Mouse (Mus musculus): ENCODE results near the gene Ephb2. TPM values are rescaled to one million over a fixed set of nuclear protein-coding genes. Genes with fewer than 3 reads are reported as not detected.

The Ephb2 gene
- polyA plus RNA-seq, 1 experiment from 2014 or later, result 31.0 TPM

GRCm38 (mm10) chr4:136860022-136860421 is 24.2 kb upstream of the Ephb2 start:
- ATAC-seq (replicated peaks), result no peak
- no peak overlapping the region for H3K4me2 ChIP-seq
- H3K27me3 ChIP-seq (replicated peaks), result no peaks in the 10 kb centered on the region
- H3K36me3 ChIP-seq (replicated peaks), result no peaks in the 10 kb centered on the region
- no peak overlapping the region for H3K4me3 ChIP-seq
- H3K27ac ChIP-seq, result no peak overlapping the region
- WGBS, result 86% methylated on average over 7 of the region's 7 CpGs
- peaks cover 33% of the 10 kb centered on the region for H3K4me1 ChIP-seq
- H3K9ac ChIP-seq, result no peak overlapping the region
- no peaks in the 10 kb centered on the region for H3K9me3 ChIP-seq

- H3K9me3 ChIP-seq, result no peaks in the 10 kb centered on the region
- H3K9ac ChIP-seq, result no peak overlapping the region
- no peak for ATAC-seq (replicated peaks)
- 25% methylated on average over 6 of the region's 6 CpGs for WGBS
- H3K27ac ChIP-seq, result no peak overlapping the region
- H3K36me3 ChIP-seq (replicated peaks), result no peaks in the 10 kb centered on the region
- no peaks in the 10 kb centered on the region for H3K27me3 ChIP-seq (replicated peaks)
- H3K4me1 ChIP-seq, result no peaks in the 10 kb centered on the region
- no peak overlapping the region for H3K4me3 ChIP-seq
- no peak overlapping the region for H3K4me2 ChIP-seq
Observed at GRCm38 (mm10) chr4:136855081-136855480, 19.3 kb upstream of the Ephb2 start.

GRCm38 (mm10) chr4:136852989-136853388 is 17.2 kb upstream of the Ephb2 start:
- H3K4me2 ChIP-seq, result no peak overlapping the region
- H3K36me3 ChIP-seq (replicated peaks), result no peaks in the 10 kb centered on the region
- no peaks in the 10 kb centered on the region for H3K4me1 ChIP-seq
- no peak overlapping the region for H3K4me3 ChIP-seq
- H3K9me3 ChIP-seq, result no peaks in the 10 kb centered on the region
- no peak overlapping the region for H3K27ac ChIP-seq
- no peak overlapping the region for H3K9ac ChIP-seq
- no peak for ATAC-seq (replicated peaks)
- 90% methylated on average over 12 of the region's 12 CpGs for WGBS
- no peaks in the 10 kb centered on the region for H3K27me3 ChIP-seq (replicated peaks)

GRCm38 (mm10) chr4:136852119-136852518 is 16.3 kb upstream of the Ephb2 start:
- no peaks in the 10 kb centered on the region for H3K27me3 ChIP-seq (replicated peaks)
- no peak overlapping the region for H3K27ac ChIP-seq
- H3K4me1 ChIP-seq, result peaks cover 3% of the 10 kb centered on the region
- WGBS, result 66% methylated on average over 5 of the region's 5 CpGs
- no peak overlapping the region for H3K4me3 ChIP-seq
- no peak overlapping the region for H3K9ac ChIP-seq
- H3K9me3 ChIP-seq, result no peaks in the 10 kb centered on the region
- no peaks in the 10 kb centered on the region for H3K36me3 ChIP-seq (replicated peaks)
- no peak overlapping the region for H3K4me2 ChIP-seq
- ATAC-seq (replicated peaks), result no peak

GRCm38 (mm10) chr4:136848565-136848964 is 12.8 kb upstream of the Ephb2 start:
- H3K27ac ChIP-seq, result no peak overlapping the region
- 62% methylated on average over 4 of the region's 4 CpGs for WGBS
- no peaks in the 10 kb centered on the region for H3K27me3 ChIP-seq (replicated peaks)

GRCm38 (mm10) chr4:136847166-136847565 is 11.4 kb upstream of the Ephb2 start:
- WGBS, result 52% methylated on average over 6 of the region's 6 CpGs
- Histone ChIP-seq H3K4me1 (peaks cover 14% of the 10 kb centered on the region), H3K4me3 (no peak overlapping the region), H3K36me3 (replicated peaks) (no peaks in the 10 kb centered on the region), H3K9me3 (no peaks in the 10 kb centered on the region), H3K27ac (no peak overlapping the region), H3K4me2 (no peak overlapping the region), H3K27me3 (replicated peaks) (no peaks in the 10 kb centered on the region), H3K9ac (no peak overlapping the region)
- no peak for ATAC-seq (replicated peaks)

More at GRCm38 (mm10) chr4:136848565-136848964, 12.8 kb upstream of the Ephb2 start:
- no peak overlapping the region for H3K4me3 ChIP-seq
- H3K4me2 ChIP-seq, result no peak overlapping the region
- H3K36me3 ChIP-seq (replicated peaks), result no peaks in the 10 kb centered on the region
- H3K9me3 ChIP-seq, result no peaks in the 10 kb centered on the region
- H3K9ac ChIP-seq, result no peak overlapping the region
- H3K4me1 ChIP-seq, result peaks cover 14% of the 10 kb centered on the region
- no peak for ATAC-seq (replicated peaks)

GRCm38 (mm10) chr4:136842802-136843201 is 7.0 kb upstream of the Ephb2 start:
- no peaks in the 10 kb centered on the region for H3K9me3 ChIP-seq

GRCm38 (mm10) chr4:136842033-136842432 is 6.2 kb upstream of the Ephb2 start:
- no peak overlapping the region for H3K4me3 ChIP-seq
- no peaks in the 10 kb centered on the region for H3K36me3 ChIP-seq (replicated peaks)
- no peak for ATAC-seq (replicated peaks)
- H3K4me1 ChIP-seq, result peaks cover 33% of the 10 kb centered on the region
- no peak overlapping the region for H3K4me2 ChIP-seq
- 89% methylated on average over 4 of the region's 4 CpGs for WGBS
- no peak overlapping the region for H3K27ac ChIP-seq
- no peaks in the 10 kb centered on the region for H3K27me3 ChIP-seq (replicated peaks)
- no peaks in the 10 kb centered on the region for H3K9me3 ChIP-seq
- no peak overlapping the region for H3K9ac ChIP-seq

More at GRCm38 (mm10) chr4:136842802-136843201, 7.0 kb upstream of the Ephb2 start:
- ATAC-seq (replicated peaks), result no peak
- no peak overlapping the region for H3K4me3 ChIP-seq
- H3K27me3 ChIP-seq (replicated peaks), result no peaks in the 10 kb centered on the region
- H3K4me2 ChIP-seq, result no peak overlapping the region
- peaks cover 30% of the 10 kb centered on the region for H3K4me1 ChIP-seq
- no peaks in the 10 kb centered on the region for H3K36me3 ChIP-seq (replicated peaks)
- 89% methylated on average over 10 of the region's 10 CpGs for WGBS
- no peak overlapping the region for H3K27ac ChIP-seq
- H3K9ac ChIP-seq, result no peak overlapping the region

GRCm38 (mm10) chr4:136841056-136841455 is 5.3 kb upstream of the Ephb2 start:
- peaks cover 37% of the 10 kb centered on the region for H3K4me1 ChIP-seq
- ATAC-seq (replicated peaks), result peak; percentile 44; the same call in 1 of the 2 replicates
- no peaks in the 10 kb centered on the region for H3K9me3 ChIP-seq
- 1% methylated on average over 5 of the region's 5 CpGs for WGBS
- no peaks in the 10 kb centered on the region for H3K27me3 ChIP-seq (replicated peaks)
- H3K27ac ChIP-seq, result no peak overlapping the region
- no peaks in the 10 kb centered on the region for H3K36me3 ChIP-seq (replicated peaks)
- no peak overlapping the region for H3K4me2 ChIP-seq
- 0 out of 2 replicates have a peak overlapping the region, but pooled peaks have one; percentile 6 for H3K9ac ChIP-seq
- H3K4me3 ChIP-seq, result no peak overlapping the region

GRCm38 (mm10) chr4:136838462-136838861 is 2.7 kb upstream of the Ephb2 start:
- WGBS, result 35% methylated on average over 9 of the region's 9 CpGs
- Histone ChIP-seq H3K4me2 (no peak overlapping the region), H3K27me3 (replicated peaks) (no peaks in the 10 kb centered on the region), H3K4me3 (no peak overlapping the region), H3K9me3 (no peaks in the 10 kb centered on the region), H3K9ac (no peak overlapping the region), H3K4me1 (peaks cover 41% of the 10 kb centered on the region), H3K27ac (no peak overlapping the region), H3K36me3 (replicated peaks) (no peaks in the 10 kb centered on the region)
- no peak for ATAC-seq (replicated peaks)

- 63% methylated on average over 9 of the region's 9 CpGs for WGBS
- H3K4me1 ChIP-seq, result peaks cover 46% of the 10 kb centered on the region
Observed at GRCm38 (mm10) chr4:136838026-136838425, 2.2 kb upstream of the Ephb2 start.

GRCm38 (mm10) chr4:136836387-136836931 is 671 bp upstream of the Ephb2 start:
- Histone ChIP-seq H3K4me2 (peak overlapping the region; percentile 86), H3K36me3 (replicated peaks) (no peaks in the 10 kb centered on the region), H3K27me3 (replicated peaks) (no peaks in the 10 kb centered on the region), H3K4me1 (peaks cover 59% of the 10 kb centered on the region), H3K27ac (peak overlapping the region; percentile 99), H3K9me3 (no peaks in the 10 kb centered on the region), H3K4me3 (peak overlapping the region; percentile 72), H3K9ac (peak overlapping the region; percentile 85)
- under 1% methylated on average over 27 of the region's 27 CpGs for WGBS
- ATAC-seq (replicated peaks), result peak; percentile 70

More at GRCm38 (mm10) chr4:136838026-136838425, 2.2 kb upstream of the Ephb2 start:
- H3K9ac ChIP-seq, result no peak overlapping the region
- no peak for ATAC-seq (replicated peaks)
- H3K4me3 ChIP-seq, result no peak overlapping the region
- H3K27me3 ChIP-seq (replicated peaks), result no peaks in the 10 kb centered on the region
- no peaks in the 10 kb centered on the region for H3K36me3 ChIP-seq (replicated peaks)
- H3K9me3 ChIP-seq, result no peaks in the 10 kb centered on the region
- H3K4me2 ChIP-seq, result no peak overlapping the region
- H3K27ac ChIP-seq, result peak overlapping the region; percentile 99; the same call in 1 of the 2 replicates

Measured in midbrain, embryonic 15.5 days (tissue).